Mouse (Mus musculus): ENCODE measurements around the gene Stk10. TPM values are rescaled to one million over a fixed set of nuclear protein-coding genes. Genes with fewer than 3 reads are reported as not detected.

Stk10 gene
- polyA plus RNA-seq, 1 experiment: 13.5 TPM

DNA sequence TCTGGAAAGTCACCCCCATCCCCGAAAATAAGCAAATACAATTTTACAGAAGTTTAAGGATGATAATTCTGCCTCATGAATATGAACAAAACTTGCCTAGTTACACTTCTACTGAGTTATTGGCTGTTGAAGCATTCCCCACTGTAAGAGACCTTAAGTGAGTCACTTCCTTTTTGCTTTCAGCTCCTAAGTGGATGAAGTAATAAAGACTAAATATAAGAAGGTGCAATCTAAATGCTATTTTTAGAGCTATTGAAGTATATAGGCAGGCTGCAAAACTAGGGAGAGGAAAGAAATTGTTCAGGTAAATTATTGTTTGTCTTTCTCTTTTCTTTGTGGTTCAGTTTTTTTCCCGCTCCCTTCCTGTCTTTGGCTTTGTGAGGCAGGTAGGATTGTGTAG lies 114.2 kb downstream of the Stk10 start:
- DNase-seq (ENCODE audit: low read depth, low spot score): no peak
- WGBS: 32% methylated on average over 2 of the region's 2 CpGs

GRCm38 (mm10) chr11:32650236-32650749 lies 117.2 kb downstream of the Stk10 start:
- no peak for DNase-seq (ENCODE audit: low read depth, low spot score)

DNA sequence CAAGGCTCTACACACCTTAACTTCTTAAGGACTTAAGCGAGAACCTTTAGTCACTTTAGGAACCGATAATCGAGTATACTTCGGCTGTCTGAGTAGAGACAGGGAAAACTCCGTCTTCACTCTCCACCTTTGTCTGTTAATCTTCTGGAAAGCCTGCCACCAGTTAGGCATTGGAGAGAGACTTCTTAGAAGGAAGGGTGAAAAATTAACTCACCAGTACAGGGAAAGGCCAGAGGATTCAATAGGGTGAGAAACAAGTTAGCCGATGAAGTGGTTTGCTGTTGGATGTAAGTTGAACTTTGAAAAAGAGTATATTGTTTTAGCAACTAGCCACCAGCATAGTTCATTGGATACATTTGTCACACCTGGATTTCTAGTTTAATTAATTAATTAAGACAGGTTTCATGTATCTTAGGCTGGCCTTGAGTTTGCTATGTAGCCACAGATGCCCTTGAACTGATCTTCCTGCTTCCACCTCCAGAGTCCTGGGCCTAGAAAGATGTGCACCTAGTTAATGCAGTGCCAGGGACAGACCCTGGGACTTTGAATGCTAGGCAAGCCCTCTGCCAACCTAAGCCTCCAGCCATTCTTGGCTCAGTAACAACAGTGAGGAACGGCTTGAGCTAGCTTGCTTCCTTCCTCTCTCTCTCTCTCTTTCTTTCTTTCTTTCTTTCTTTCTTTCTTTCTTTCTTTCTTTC lies 117.9 kb downstream of the Stk10 start:
- no peak for DNase-seq (ENCODE audit: low read depth, low spot score)
- whole genome bisulfite sequencing: 50% methylated on average over 7 of the region's 7 CpGs

- DNase-seq (ENCODE audit: low read depth, low spot score): no peak
- WGBS: 40% methylated on average over 1 of the region's 1 CpGs
These were observed 118.6 kb downstream of the Stk10 start for GRCm38 (mm10) chr11:32651723-32652122.

DNA sequence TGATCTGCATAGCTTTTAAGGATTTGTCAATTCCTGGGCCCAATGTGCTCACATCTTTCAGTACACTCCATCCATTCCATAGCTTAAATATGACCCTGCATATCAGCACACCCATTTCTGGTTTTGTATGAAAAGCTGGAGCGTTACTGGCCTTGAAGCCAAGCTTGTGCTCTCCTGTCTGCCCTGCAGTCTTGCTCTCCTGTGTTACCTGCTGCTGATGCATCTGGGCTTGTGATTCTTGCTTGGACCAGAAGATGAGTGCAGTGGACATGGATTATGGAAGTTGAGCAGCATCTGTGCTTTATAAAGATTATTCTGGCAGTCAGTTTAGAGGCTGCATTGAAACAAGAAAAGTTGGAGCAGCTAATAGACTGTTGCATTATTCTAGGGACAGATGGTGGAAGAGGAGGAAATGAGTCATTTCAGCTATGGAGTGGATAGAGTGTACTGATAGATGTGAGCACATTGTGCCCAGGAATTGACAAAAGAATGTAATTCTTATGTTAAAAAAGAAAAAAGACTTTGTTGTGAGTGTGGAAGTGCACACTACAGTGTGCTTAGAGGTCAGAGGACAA lies 129.1 kb downstream of the Stk10 start:
- DNase-seq (ENCODE audit: low read depth, low spot score): no peak
- WGBS: 86% methylated on average over 1 of the region's 1 CpGs

DNA sequence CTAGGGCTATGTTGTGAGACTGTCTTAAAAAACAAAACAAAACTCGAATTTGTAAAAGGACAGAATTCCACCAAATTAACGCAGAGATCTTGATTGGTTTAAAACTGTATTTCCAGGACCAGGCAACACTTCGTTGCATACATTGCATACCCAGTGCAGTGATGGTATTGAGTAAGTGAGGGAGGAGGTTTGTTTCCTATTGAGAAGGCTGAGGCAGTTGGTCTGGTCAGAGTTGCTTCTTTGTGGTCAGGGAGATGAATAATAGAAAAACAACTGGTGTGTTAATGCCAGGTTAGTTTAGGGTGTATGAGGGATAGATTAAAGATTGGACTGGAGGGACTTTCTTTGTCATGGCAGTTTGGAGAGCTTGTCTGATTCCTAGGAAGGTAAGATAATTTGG lies 132.5 kb downstream of the Stk10 start:
- WGBS: 89% methylated on average over 3 of the region's 3 CpGs
- no peak for DNase-seq (ENCODE audit: low read depth, low spot score)

DNA sequence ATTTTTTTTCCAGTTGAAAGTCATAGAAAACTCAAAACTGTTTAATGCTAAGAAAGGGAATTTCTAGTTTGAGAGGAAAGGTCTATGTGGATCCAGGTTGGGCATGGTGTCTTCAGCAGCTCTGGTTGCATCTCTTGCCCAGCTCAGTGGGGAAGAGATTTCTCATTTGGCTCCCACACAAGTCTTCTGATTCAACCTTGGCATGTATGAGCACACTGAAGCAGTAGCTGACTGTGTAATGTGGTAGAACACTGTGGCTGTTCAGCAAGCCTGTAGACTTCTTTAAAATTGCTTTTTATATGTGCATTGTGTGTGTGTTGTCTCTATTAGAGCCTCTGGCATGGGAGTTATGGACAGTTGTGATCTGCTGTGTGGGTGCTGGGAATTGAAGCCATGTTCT lies 133.9 kb downstream of the Stk10 start:
- no peak for DNase-seq (ENCODE audit: low read depth, low spot score)

DNA sequence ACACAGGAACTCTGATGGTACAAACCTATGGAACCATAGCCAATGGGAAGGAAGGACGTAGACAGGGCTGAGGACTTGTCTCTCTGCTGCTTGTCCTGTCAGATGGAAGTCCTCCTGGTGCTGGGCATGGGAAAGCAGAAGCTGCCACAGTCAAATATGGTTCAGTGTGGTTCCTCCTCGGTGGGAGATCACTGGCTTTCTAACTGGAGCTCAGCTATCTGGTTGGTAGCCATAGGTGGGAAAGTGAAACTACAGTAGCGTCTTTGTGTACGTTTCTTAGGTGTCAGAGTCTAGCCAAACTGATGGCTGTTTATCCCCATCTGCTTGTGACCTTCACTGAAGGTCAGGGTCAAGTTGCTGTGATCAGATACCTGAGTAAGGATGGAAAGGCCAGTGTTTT lies 138.4 kb downstream of the Stk10 start:
- no peak for DNase-seq (ENCODE audit: low read depth, low spot score)
- WGBS: 67% methylated on average over 4 of the region's 4 CpGs

Other genes starting within 250 kb of the Stk10 start
- 63.7 and 70.9 TPM in 2 replicates for gene Hba-a1, start 249.8 kb upstream of the Stk10 start, polyA plus RNA-seq (2012; rRNA removed)
- not detected in 2 replicates for gene Hbq1b, start 246.3 kb upstream of the Stk10 start, polyA plus RNA-seq (2012; rRNA removed)
- gene Hba-a2, start 236.8 kb upstream of the Stk10 start, polyA plus RNA-seq (2012; rRNA removed): 127 and 153 TPM in 2 replicates
- gene Hbq1a, start 233.2 kb upstream of the Stk10 start, polyA plus RNA-seq (2012; rRNA removed): not detected in 2 replicates
- 3.4 and 3.7 TPM in 2 replicates for gene Sh3pxd2b, start 185.5 kb upstream of the Stk10 start, polyA plus RNA-seq (2012; rRNA removed)
- gene Ubtd2, start 77.9 kb upstream of the Stk10 start, polyA plus RNA-seq (2012; rRNA removed): 2.8 and 3.6 TPM in 2 replicates
- 0.33 TPM in 1 of 2 replicates, not detected in the other for gene Efcab9, start 1.2 kb upstream of the Stk10 start, polyA plus RNA-seq (2012; rRNA removed)
- 31.9 and 41.2 TPM in 2 replicates for gene Fbxw11, start 109.4 kb downstream of the Stk10 start, polyA plus RNA-seq (2012; rRNA removed)

Data from large intestine, adult 2 months (tissue).